Mouse (Mus musculus): ENCODE measurements around the gene Sav1. TPM values are rescaled to one million over a fixed set of nuclear protein-coding genes. Genes with fewer than 3 reads are reported as not detected.

The Sav1 gene
- polyA plus RNA-seq, 2 experiments = 4.3 to 18.8 TPM

- no peaks in the 10 kb centered on the region for H3K27me3 ChIP-seq (ENCODE audit: control insufficient read depth, insufficient read depth, low read length)
- ATAC-seq (ENCODE audit: insufficient read depth) (no peak), DNase-seq (ENCODE audit: low read depth in 3 of 3, low spot score in 3 of 3) (no peak)
- no peak overlapping the region for H3K4me3 ChIP-seq (ENCODE audit: insufficient read depth in 1 of 2, low read depth in 2 of 2, low read length in 2 of 2)
- H3K27ac ChIP-seq = no peak overlapping the region
- H3K9me3 ChIP-seq (ENCODE audit: control insufficient read depth, low read length) = no peaks in the 10 kb centered on the region
- 73% methylated on average over 5 of the region's 5 CpGs for WGBS (ENCODE audit: insufficient replicate concordance)
- no peak overlapping the region for H3K9ac ChIP-seq (replicated peaks)
- peaks cover 0 to 6% of the 10 kb centered on the region in 2 experiments; a peak in 3 of 4 replicates for H3K4me1 ChIP-seq (replicated peaks; ENCODE audit: control insufficient read depth in 2 of 2, insufficient read depth in 2 of 2, low read length in 1 of 2)
- no peak overlapping the region for H3K4me2 ChIP-seq (ENCODE audit: low read depth)
- no peaks in the 10 kb centered on the region for H3K36me3 ChIP-seq (replicated peaks; ENCODE audit: control insufficient read depth, insufficient read depth, low read depth)
- TF ChIP-seq CTCF (IDR thresholded peaks at IDR 0.05; ENCODE audit: low read depth) (no peak), EP300 (IDR thresholded peaks at IDR 0.05; ENCODE audit: low read depth) (no peak)
Observed at GRCm38 (mm10) chr12:69945861-69946260, 40.9 kb downstream of the Sav1 start.

- WGBS (ENCODE audit: insufficient replicate concordance) = 27% methylated on average over 1 of the region's 1 CpGs
- Histone ChIP-seq H3K27ac (no peak overlapping the region), H3K4me3 (ENCODE audit: insufficient read depth in 1 of 2, low read depth in 2 of 2, low read length in 2 of 2) (no peak overlapping the region), H3K9ac (replicated peaks) (no peak overlapping the region), H3K4me1 (replicated peaks; ENCODE audit: control insufficient read depth in 2 of 2, insufficient read depth in 2 of 2, low read length in 1 of 2) (no peaks in the 10 kb centered on the region; a peak in 1 of 4 replicates), H3K4me2 (ENCODE audit: low read depth) (no peak overlapping the region), H3K27me3 (ENCODE audit: control insufficient read depth, insufficient read depth, low read length) (no peaks in the 10 kb centered on the region), H3K36me3 (replicated peaks; ENCODE audit: control insufficient read depth, insufficient read depth, low read depth) (no peaks in the 10 kb centered on the region), H3K9me3 (ENCODE audit: control insufficient read depth, low read length) (no peaks in the 10 kb centered on the region)
- ATAC-seq (ENCODE audit: insufficient read depth) (no peak), DNase-seq (ENCODE audit: low read depth in 3 of 3, low spot score in 3 of 3) (no peak)
- TF ChIP-seq EP300 (IDR thresholded peaks at IDR 0.05; ENCODE audit: low read depth) (no peak), CTCF (IDR thresholded peaks at IDR 0.05; ENCODE audit: low read depth) (no peak)
Observed at GRCm38 (mm10) chr12:69941655-69942329, 45.0 kb downstream of the Sav1 start.

- WGBS (ENCODE audit: insufficient replicate concordance) = 48% methylated on average over 2 of the region's 2 CpGs
- no peaks in the 10 kb centered on the region; a peak in 1 of 4 replicates for H3K4me1 ChIP-seq (replicated peaks; ENCODE audit: control insufficient read depth in 2 of 2, insufficient read depth in 2 of 2, low read length in 1 of 2)
Observed at GRCm38 (mm10) chr12:69939291-69939690, 47.5 kb downstream of the Sav1 start.

GRCm38 (mm10) chr12:69937731-69938130, 49.1 kb downstream of the Sav1 start:
- ATAC-seq (ENCODE audit: insufficient read depth) (no peak), DNase-seq (ENCODE audit: low read depth in 3 of 3, low spot score in 3 of 3) (no peak)
- no peaks in the 10 kb centered on the region for H3K36me3 ChIP-seq (replicated peaks; ENCODE audit: control insufficient read depth, insufficient read depth, low read depth)
- H3K9me3 ChIP-seq (ENCODE audit: control insufficient read depth, low read length) = no peaks in the 10 kb centered on the region
- no peak overlapping the region for H3K4me3 ChIP-seq (ENCODE audit: insufficient read depth in 1 of 2, low read depth in 2 of 2, low read length in 2 of 2)
- no peak overlapping the region for H3K4me2 ChIP-seq (ENCODE audit: low read depth)
- H3K27ac ChIP-seq = no peak overlapping the region
- H3K4me1 ChIP-seq (replicated peaks; ENCODE audit: control insufficient read depth in 2 of 2, insufficient read depth in 2 of 2, low read length in 1 of 2) = no peaks in the 10 kb centered on the region; a peak in 1 of 4 replicates
- 52% methylated on average over 5 of the region's 5 CpGs for WGBS (ENCODE audit: insufficient replicate concordance)
- TF ChIP-seq EP300 (IDR thresholded peaks at IDR 0.05; ENCODE audit: low read depth) (no peak), CTCF (IDR thresholded peaks at IDR 0.05; ENCODE audit: low read depth) (no peak)
- no peak overlapping the region for H3K9ac ChIP-seq (replicated peaks)
- H3K27me3 ChIP-seq (ENCODE audit: control insufficient read depth, insufficient read depth, low read length) = no peaks in the 10 kb centered on the region

More at GRCm38 (mm10) chr12:69939291-69939690, 47.5 kb downstream of the Sav1 start:
- DNase-seq (ENCODE audit: low read depth in 3 of 3, low spot score in 3 of 3) (no peak), ATAC-seq (ENCODE audit: insufficient read depth) (no peak)
- Histone ChIP-seq H3K36me3 (replicated peaks; ENCODE audit: control insufficient read depth, insufficient read depth, low read depth) (no peaks in the 10 kb centered on the region), H3K27ac (no peak overlapping the region), H3K9ac (replicated peaks) (no peak overlapping the region), H3K4me3 (ENCODE audit: insufficient read depth in 1 of 2, low read depth in 2 of 2, low read length in 2 of 2) (no peak overlapping the region), H3K9me3 (ENCODE audit: control insufficient read depth, low read length) (no peaks in the 10 kb centered on the region), H3K27me3 (ENCODE audit: control insufficient read depth, insufficient read depth, low read length) (no peaks in the 10 kb centered on the region), H3K4me2 (ENCODE audit: low read depth) (no peak overlapping the region)
- peak; percentile 51 for TF ChIP-seq CTCF (IDR thresholded peaks at IDR 0.05; ENCODE audit: low read depth)
- TF ChIP-seq EP300 (IDR thresholded peaks at IDR 0.05; ENCODE audit: low read depth) = no peak

- ATAC-seq (ENCODE audit: insufficient read depth) = peak; percentile 65; the same call in 1 of the 2 replicates
- Histone ChIP-seq H3K4me2 (ENCODE audit: low read depth) (peak overlapping the region; percentile 14), H3K4me1 (replicated peaks; ENCODE audit: control insufficient read depth in 2 of 2, insufficient read depth in 2 of 2, low read length in 1 of 2) (peaks cover 7 to 21% of the 10 kb centered on the region in 2 experiments; a peak in 3 of 4 replicates), H3K27ac (no peak overlapping the region), H3K9me3 (ENCODE audit: control insufficient read depth, low read length) (no peaks in the 10 kb centered on the region), H3K9ac (replicated peaks) (no peak overlapping the region), H3K4me3 (ENCODE audit: insufficient read depth in 1 of 2, low read depth in 2 of 2, low read length in 2 of 2) (0 out of 4 replicates have a peak overlapping the region, but pooled peaks of 1 of the 2 experiments have one; percentile 8), H3K27me3 (ENCODE audit: control insufficient read depth, insufficient read depth, low read length) (no peaks in the 10 kb centered on the region), H3K36me3 (replicated peaks; ENCODE audit: control insufficient read depth, insufficient read depth, low read depth) (no peaks in the 10 kb centered on the region)
- WGBS (ENCODE audit: insufficient replicate concordance) = 24% methylated on average over 7 of the region's 7 CpGs
- TF ChIP-seq CTCF (IDR thresholded peaks at IDR 0.05; ENCODE audit: low read depth) = no peak
- 0 out of 2 replicates have a peak, but pooled peaks have one; percentile 38 for TF ChIP-seq EP300 (IDR thresholded peaks at IDR 0.05; ENCODE audit: low read depth)
- peak; percentile 41 to 47 (median 46) for DNase-seq (ENCODE audit: low read depth in 3 of 3, low spot score in 3 of 3)
Observed at GRCm38 (mm10) chr12:69926716-69927115, 60.1 kb downstream of the Sav1 start.

All from liver, embryonic 14.5 days (tissue).